Mouse (Mus musculus) naive thymus-derived CD4-positive, alpha-beta T cell, adult 2 months (primary cell): ENCODE results near the gene Ccdc103.

Experiments
- DNase-seq: peaks from one replicate; pipeline ENCODE4 v3.0.0-alpha.2; 2011; ENCODE audit warnings: low read depth

Gene Ccdc103

GRCm38 (mm10) chr11:102893015-102893651 lies 12.1 kb downstream of the Ccdc103 start:
- DNase-seq, result peak; percentile 69

DNA sequence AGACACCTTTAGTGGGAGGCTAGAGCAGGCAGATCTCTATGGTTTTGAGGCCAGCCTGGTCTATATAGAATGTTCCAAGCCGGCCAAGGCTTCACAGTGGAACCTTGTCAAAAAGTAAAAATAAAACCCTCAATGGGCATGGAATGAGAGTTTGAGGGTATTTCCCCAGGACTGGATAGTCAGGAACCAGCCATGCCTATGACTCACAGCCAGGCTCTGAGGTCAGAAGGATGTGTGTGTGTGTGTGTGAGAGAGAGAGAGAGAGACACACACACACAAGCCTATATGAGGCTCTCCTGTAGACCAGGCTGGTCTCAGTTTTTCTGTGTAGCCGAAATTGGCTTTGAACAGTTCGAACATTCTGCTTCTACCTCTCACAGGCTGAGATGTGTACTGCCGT lies 13.7 kb downstream of the Ccdc103 start:
- no peak for DNase-seq

DNA sequence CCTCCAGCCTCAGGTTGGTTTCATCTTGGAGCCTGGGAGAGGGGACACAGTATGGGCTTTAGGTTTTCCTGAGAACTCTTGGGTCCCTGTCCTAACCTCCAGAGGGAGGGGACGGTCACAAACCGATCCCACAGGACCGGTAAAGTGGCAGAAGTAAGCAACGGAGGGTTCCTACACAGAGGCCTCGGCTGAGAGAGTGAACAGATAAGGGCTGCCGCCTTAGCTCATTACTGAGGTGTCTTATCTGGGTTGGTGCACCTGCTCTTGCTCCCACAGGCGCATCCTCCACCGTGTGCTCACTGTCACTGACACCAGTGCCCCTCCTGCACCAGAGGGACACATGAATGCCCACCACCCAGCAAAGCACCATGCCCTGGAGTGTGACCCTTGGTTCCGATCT lies 14.8 kb downstream of the Ccdc103 start:
- no peak for DNase-seq

GRCm38 (mm10) chr11:102896641-102897040 lies 15.6 kb downstream of the Ccdc103 start:
- no peak for DNase-seq

- DNase-seq, result no peak
These were observed 17.4 kb downstream of the Ccdc103 start for GRCm38 (mm10) chr11:102898408-102898807.

- peak; percentile 73 for DNase-seq
These were observed 19.8 kb downstream of the Ccdc103 start, which contains the start of gene Gfap for GRCm38 (mm10) chr11:102900763-102901162. Gene Gfap (minus strand): TSS chr11:102900912.

- DNase-seq, result no peak
These were observed 20.2 kb downstream of the Ccdc103 start for GRCm38 (mm10) chr11:102901199-102901598.

DNA sequence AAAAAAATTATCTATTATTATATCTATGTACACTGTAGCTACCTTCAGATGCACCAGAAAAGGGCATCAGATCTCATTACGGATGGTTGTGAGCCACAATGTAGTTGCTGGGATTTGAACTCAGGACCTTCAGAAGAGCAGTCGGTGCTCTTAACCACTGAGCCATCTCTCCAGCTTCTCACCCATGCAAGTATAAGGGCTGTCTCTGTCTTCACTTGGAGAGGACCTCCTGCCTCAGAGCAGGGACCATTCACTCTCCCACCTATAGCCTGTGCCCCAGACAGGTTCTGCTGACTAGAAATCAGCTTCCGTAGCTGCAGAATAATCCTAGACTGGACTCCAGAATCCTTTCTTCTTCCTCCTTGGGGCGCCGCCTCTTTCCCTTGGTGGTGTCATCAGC lies 21.1 kb downstream of the Ccdc103 start:
- DNase-seq, result no peak

DNA sequence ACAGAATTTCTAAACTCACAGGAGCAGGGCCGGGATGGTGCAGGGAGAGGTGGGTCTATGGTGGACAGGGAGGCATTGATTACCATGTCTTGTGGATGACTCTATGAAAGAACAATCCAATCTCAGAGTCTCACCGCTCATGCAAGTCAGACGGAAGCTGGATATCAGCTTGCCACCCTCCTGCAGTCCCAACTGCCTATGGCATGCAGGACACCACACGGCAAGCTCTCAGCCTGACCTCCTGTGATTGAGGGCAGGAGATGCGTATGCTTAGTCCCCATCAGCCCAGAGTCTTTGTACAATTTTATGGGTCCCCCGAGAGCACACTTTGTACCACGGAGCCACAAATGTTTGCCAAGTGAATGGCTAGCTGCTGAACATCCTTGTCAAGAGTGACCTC lies 22.6 kb downstream of the Ccdc103 start:
- no peak for DNase-seq

GRCm38 (mm10) chr11:102911376-102911775 lies 30.4 kb downstream of the Ccdc103 start:
- no peak for DNase-seq

DNA sequence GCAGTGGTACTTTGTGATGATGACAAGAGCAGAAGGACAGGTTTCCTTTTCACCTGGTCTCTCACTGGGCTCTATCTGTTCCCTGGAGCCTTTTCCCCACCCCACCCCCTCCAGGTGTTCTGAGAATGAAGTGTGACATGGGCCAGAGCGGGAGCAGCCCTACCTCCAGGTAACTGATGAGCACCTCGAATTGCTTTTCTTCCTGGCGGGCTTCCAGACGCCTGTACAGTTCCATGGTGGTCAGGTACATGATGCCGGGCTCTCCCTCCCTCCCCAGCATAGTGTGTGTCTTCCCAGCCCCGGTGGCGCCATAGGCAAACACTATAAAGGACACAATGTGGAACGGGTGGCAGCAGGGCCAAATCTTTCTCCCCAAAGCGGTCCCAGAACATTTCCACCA lies 34.4 kb downstream of the Ccdc103 start:
- DNase-seq, result no peak

DNA sequence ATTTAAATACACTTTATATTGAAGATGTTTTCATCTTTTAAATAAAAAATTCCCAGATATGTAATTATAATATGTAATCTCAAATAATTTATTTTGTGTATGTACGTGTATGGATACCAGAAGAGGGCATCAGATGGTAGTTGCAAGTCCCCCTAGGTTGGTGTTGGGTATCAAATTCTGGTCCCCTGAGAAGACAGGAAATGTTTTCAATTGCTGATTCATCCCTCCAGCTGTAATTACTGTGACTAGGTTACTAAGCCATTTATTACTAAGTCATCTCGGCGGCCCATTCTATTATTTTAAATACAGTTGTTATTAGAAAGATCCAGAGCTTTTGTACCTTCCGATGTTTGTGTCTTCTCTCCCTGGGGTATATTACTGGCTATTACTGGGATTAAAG lies 37.1 kb downstream of the Ccdc103 start:
- DNase-seq, result no peak

GRCm38 (mm10) chr11:102921491-102921890 lies 40.5 kb downstream of the Ccdc103 start:
- no peak for DNase-seq

DNA sequence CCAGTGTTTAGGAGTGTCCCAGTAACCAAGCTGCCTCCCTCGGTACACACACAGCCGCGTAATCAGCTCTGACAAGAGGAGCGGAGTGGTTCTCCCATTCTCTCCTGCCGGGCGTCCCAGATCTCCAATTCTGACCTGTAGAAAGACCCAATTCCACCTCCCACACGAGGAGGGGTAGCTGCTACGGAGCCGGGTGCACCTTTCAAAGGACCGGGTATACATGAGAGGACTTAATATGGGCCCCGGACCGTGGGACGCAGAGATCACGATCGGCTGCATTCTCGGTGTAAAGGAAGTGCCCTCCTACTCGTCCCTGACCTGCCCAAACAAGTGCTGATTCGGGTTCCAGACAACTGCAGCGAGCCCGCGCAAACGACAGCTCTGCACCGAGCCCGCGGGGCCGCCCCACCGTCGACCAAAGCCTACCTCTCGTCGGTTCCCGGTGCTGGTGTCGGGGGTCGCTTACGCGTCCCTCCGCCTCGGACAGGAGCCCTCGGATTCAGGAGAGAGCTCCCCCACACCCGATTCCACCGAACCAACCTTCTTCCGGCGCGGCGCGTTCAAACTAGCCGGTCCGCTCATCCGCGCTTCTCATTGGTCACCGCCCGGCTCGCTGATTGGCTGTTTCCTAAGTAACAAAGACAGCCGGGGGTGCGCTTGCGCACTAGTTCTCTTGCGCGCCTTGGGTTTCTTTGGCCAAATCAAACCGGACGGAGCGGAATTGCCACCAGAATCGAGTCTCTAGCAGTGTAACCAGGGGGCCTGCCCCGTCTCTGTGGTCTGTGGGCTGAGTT lies 43.8 kb downstream of the Ccdc103 start, which contains the start of gene Kif18b:
Gene Kif18b, minus strand, starts transcription at position 568 of the 794 bp plus-strand sequence.
- peak; percentile 93 for DNase-seq

GRCm38 (mm10) chr11:102925351-102925717 lies 44.3 kb downstream of the Ccdc103 start:
- DNase-seq, result peak; percentile 81

DNA sequence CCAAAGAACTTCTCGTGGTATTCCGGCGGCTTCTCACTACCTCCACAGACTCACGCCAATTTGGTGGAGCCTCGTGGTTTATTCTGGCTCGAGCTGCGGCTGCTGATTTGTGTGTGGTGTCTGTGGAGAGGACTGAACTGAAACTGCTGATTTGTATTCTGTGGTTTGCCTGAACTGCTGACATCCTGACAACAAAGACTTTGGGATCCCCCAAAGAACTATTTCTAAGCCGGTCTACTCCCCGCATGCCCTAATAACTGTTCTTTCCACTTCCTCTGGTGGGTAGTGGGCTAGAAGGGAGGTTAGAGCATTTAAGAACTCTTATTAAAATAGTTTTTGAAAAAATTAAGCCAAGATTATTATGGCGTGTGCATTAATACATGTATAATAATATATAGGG lies 49.7 kb downstream of the Ccdc103 start:
- DNase-seq, result no peak
